Comparison of ENCODE assay signal across 7 mouse cellular contexts in genomic region chr10:120208575-120209538, GRCm38 (mm10). TPM values are rescaled to one million over a fixed set of nuclear protein-coding genes. Genes with fewer than 3 reads are reported as not detected.
DNase-seq lines count a peak whose midpoint lies in the region; ATAC-seq and TF ChIP-seq lines count a peak whose summit lies in the region.

No protein-coding gene starts in this region.

- DNase-seq in adrenal gland, postnatal 25 days: peak; percentile 89
- DNase-seq in heart, adult 2 months: peak; percentile 88 to 91
- peak; percentile 96 for DNase-seq in kidney, adult 2 months
- DNase-seq in limb, embryonic 11.5 days (ENCODE audit: low spot score): peak; percentile 94
- peak; percentile 71 for DNase-seq in spleen, adult 12 weeks (ENCODE audit: low spot score)

- H3K27ac ChIP-seq in embryonic facial prominence, embryonic 13.5 days: no peak overlapping the region
- peak overlapping the region; percentile 81 for H3K27ac ChIP-seq in heart, adult 2 months
- peak overlapping the region; percentile 62 for H3K27ac ChIP-seq in kidney, adult 2 months (ENCODE audit: insufficient read depth, low read depth, low read length)
- H3K27ac ChIP-seq in limb, embryonic 11.5 days (replicated peaks; ENCODE audit: low read depth, low read length): no peak overlapping the region
- no peak overlapping the region for H3K27ac ChIP-seq in midbrain, embryonic 13.5 days

- no peaks in the 10 kb centered on the region for H3K9me3 ChIP-seq in embryonic facial prominence, embryonic 13.5 days
- no peaks in the 10 kb centered on the region for H3K9me3 ChIP-seq in limb, embryonic 11.5 days (ENCODE audit: control insufficient read depth, low read length)
- H3K9me3 ChIP-seq in midbrain, embryonic 13.5 days: 0 out of 2 replicates have a peak, but pooled peaks cover 6% of the 10 kb centered on the region

- TF ChIP-seq EP300 in heart, adult 2 months (IDR thresholded peaks at IDR 0.05; ENCODE audit: insufficient read depth, low read depth, low read length): peak; percentile 89; the same call in 1 of the 2 replicates

- H3K4me1 ChIP-seq in embryonic facial prominence, embryonic 13.5 days: peaks cover 9% of the 10 kb centered on the region
- peaks cover 4% of the 10 kb centered on the region; the same call in 1 of the 2 replicates for H3K4me1 ChIP-seq in heart, adult 2 months (ENCODE audit: control insufficient read depth, insufficient read depth, low read length)
- peaks cover 13% of the 10 kb centered on the region; the same call in 1 of the 2 replicates for H3K4me1 ChIP-seq in kidney, adult 2 months (ENCODE audit: control insufficient read depth, insufficient read depth, low read length)
- H3K4me1 ChIP-seq in limb, embryonic 11.5 days (ENCODE audit: control insufficient read depth, insufficient read depth, low read length): 0 out of 2 replicates have a peak, but pooled peaks cover 2% of the 10 kb centered on the region
- H3K4me1 ChIP-seq in midbrain, embryonic 13.5 days (replicated peaks): peaks cover 10% of the 10 kb centered on the region

- 4% methylated on average over 53 of the region's 53 CpGs for WGBS in embryonic facial prominence, embryonic 13.5 days
- WGBS in heart, adult 2 months: 2% methylated on average over 53 of the region's 53 CpGs
- WGBS in kidney, adult 2 months: under 1% methylated on average over 53 of the region's 53 CpGs
- WGBS in limb, embryonic 11.5 days: 5% methylated on average over 53 of the region's 53 CpGs
- WGBS in midbrain, embryonic 13.5 days: 5% methylated on average over 53 of the region's 53 CpGs

- H3K27me3 ChIP-seq in embryonic facial prominence, embryonic 13.5 days: no peaks in the 10 kb centered on the region
- no peaks in the 10 kb centered on the region for H3K27me3 ChIP-seq in heart, adult 2 months (ENCODE audit: control insufficient read depth, insufficient read depth, low read length)
- no peaks in the 10 kb centered on the region for H3K27me3 ChIP-seq in kidney, adult 2 months (replicated peaks; ENCODE audit: control insufficient read depth, insufficient read depth, low read length)
- no peaks in the 10 kb centered on the region for H3K27me3 ChIP-seq in limb, embryonic 11.5 days (ENCODE audit: control insufficient read depth, insufficient read depth, low read length)
- H3K27me3 ChIP-seq in midbrain, embryonic 13.5 days: 0 out of 2 replicates have a peak, but pooled peaks cover 2% of the 10 kb centered on the region

- H3K79me2 ChIP-seq in heart, adult 2 months (replicated peaks; ENCODE audit: control insufficient read depth, insufficient read depth, low read length): 0 out of 2 replicates have a peak, but pooled peaks cover 2% of the 10 kb centered on the region

- intact Hi-C loops in heart, adult 2 months (cut with DNase I): loop anchor here (1.0 kb wide), 1 partner anchor 16 kb away; no protein-coding TSS in a partner anchor

- TF ChIP-seq POLR2A in heart, adult 2 months (IDR thresholded peaks at IDR 0.05; ENCODE audit: insufficient read depth, low read depth, low read length): peak; percentile 58; the same call in 1 of the 2 replicates
- peak; percentile 72 for TF ChIP-seq POLR2A in kidney, adult 2 months (IDR thresholded peaks at IDR 0.05; ENCODE audit: low read depth, low read length)

- TF ChIP-seq CTCF in heart, adult 2 months (IDR thresholded peaks at IDR 0.05): peak; percentile 64
- TF ChIP-seq CTCF in kidney, adult 2 months (conservative IDR thresholded peaks at IDR 0.05; ENCODE audit: insufficient read depth, insufficient read length, low read depth, low read length): peak; percentile 44; the same call in 1 of the 2 replicates

- peak overlapping the region; percentile 97 for H3K4me3 ChIP-seq in embryonic facial prominence, embryonic 13.5 days
- peak overlapping the region; percentile 94 for H3K4me3 ChIP-seq in heart, adult 2 months
- peak overlapping the region; percentile 89 for H3K4me3 ChIP-seq in kidney, adult 2 months (ENCODE audit: insufficient read depth, low read depth, low read length)
- peak overlapping the region; percentile 92 for H3K4me3 ChIP-seq in limb, embryonic 11.5 days (ENCODE audit: low read depth, low read length)
- peak overlapping the region; percentile 97 for H3K4me3 ChIP-seq in midbrain, embryonic 13.5 days (replicated peaks)

- peak overlapping the region; percentile 84 for H3K9ac ChIP-seq in embryonic facial prominence, embryonic 13.5 days
- H3K9ac ChIP-seq in heart, adult 2 months (ENCODE audit: low read depth, low read length): peak overlapping the region; percentile 91
- H3K9ac ChIP-seq in limb, embryonic 11.5 days (ENCODE audit: low read length): peak overlapping the region; percentile 67
- peak overlapping the region; percentile 87 for H3K9ac ChIP-seq in midbrain, embryonic 13.5 days (replicated peaks)

- peaks cover 10% of the 10 kb centered on the region; the same call in 1 of the 2 replicates for H3K36me3 ChIP-seq in embryonic facial prominence, embryonic 13.5 days
- H3K36me3 ChIP-seq in heart, adult 2 months (ENCODE audit: control insufficient read depth, insufficient read depth, low read length): no peaks in the 10 kb centered on the region; the same call in 1 of the 2 replicates
- no peaks in the 10 kb centered on the region; the same call in 1 of the 2 replicates for H3K36me3 ChIP-seq in kidney, adult 2 months (ENCODE audit: control insufficient read depth, insufficient read depth, low read length)
- H3K36me3 ChIP-seq in limb, embryonic 11.5 days (ENCODE audit: control insufficient read depth, insufficient read depth, low read length): no peaks in the 10 kb centered on the region
- no peaks in the 10 kb centered on the region; the same call in 1 of the 2 replicates for H3K36me3 ChIP-seq in midbrain, embryonic 13.5 days

- ATAC-seq in embryonic facial prominence, embryonic 13.5 days (ENCODE audit: insufficient number of reproducible peaks, insufficient read depth, low FRiP score, low TSS enrichment, low read depth): peak; percentile 76
- ATAC-seq in limb, embryonic 11.5 days (ENCODE audit: insufficient number of reproducible peaks, low FRiP score, low TSS enrichment, low read depth): peak; percentile 78
- ATAC-seq in midbrain, embryonic 13.5 days: peak; percentile 93

- peak overlapping the region; percentile 80 for H3K4me2 ChIP-seq in embryonic facial prominence, embryonic 13.5 days
- H3K4me2 ChIP-seq in limb, embryonic 11.5 days (ENCODE audit: low read depth, severe bottlenecking): peak overlapping the region; percentile 76
- peak overlapping the region; percentile 74 for H3K4me2 ChIP-seq in midbrain, embryonic 13.5 days (replicated peaks)

RNA-seq across cellular contexts. Expression of gene Irak3, which starts 6.9 kb away (rescaled TPM):
- total RNA-seq in adrenal gland, postnatal 25 days (2021): 3.2 and 4.6 TPM in 2 replicates
- 2.0 and 2.3 TPM in 2 replicates for polyA plus RNA-seq in embryonic facial prominence, embryonic 13.5 days (2015; fragmentation: Nextera tagmentation; extraction: Ambion mirVana)
- total RNA-seq in heart, adult 2 months (2021): 1 to 10 TPM; 3.0 to 3.7 TPM
- 2.6 and 3.7 TPM in 2 replicates for polyA plus RNA-seq in heart, adult 2 months (2012; rRNA removed)
- 1.5 and 2.1 TPM in 2 replicates for polyA plus RNA-seq in kidney, adult 2 months (2012; rRNA removed)
- polyA plus RNA-seq in limb, embryonic 11.5 days (2014; fragmentation: Nextera tagmentation; extraction: Ambion mirVana): 0.63 and 0.91 TPM in 2 replicates
- 0.24 and 0.36 TPM in 2 replicates for polyA plus RNA-seq in midbrain, embryonic 13.5 days (2015; fragmentation: Nextera tagmentation; extraction: Ambion mirVana)

RNA-seq across cellular contexts. Expression of gene Tmbim4, which starts 7.5 kb away (rescaled TPM):
- total RNA-seq in adrenal gland, postnatal 25 days (2021): 141 and 150 TPM in 2 replicates
- 83.3 and 86.4 TPM in 2 replicates for polyA plus RNA-seq in embryonic facial prominence, embryonic 13.5 days (2015; fragmentation: Nextera tagmentation; extraction: Ambion mirVana)
- total RNA-seq in heart, adult 2 months (2021): 100 to 1,000 TPM in 1 of 2 experiments, 10 to 100 TPM in 1; 91.9 to 112 TPM
- 194 and 239 TPM in 2 replicates for polyA plus RNA-seq in heart, adult 2 months (2012; rRNA removed)
- 1,062 and 1,273 TPM in 2 replicates for polyA plus RNA-seq in kidney, adult 2 months (2012; rRNA removed)
- 66.2 and 73.9 TPM in 2 replicates for polyA plus RNA-seq in limb, embryonic 11.5 days (2014; fragmentation: Nextera tagmentation; extraction: Ambion mirVana)
- 95.0 and 98.6 TPM in 2 replicates for polyA plus RNA-seq in midbrain, embryonic 13.5 days (2015; fragmentation: Nextera tagmentation; extraction: Ambion mirVana)

RNA-seq across cellular contexts. Expression of gene Llph, which starts 18.0 kb away (rescaled TPM):
- 28.2 and 40.9 TPM in 2 replicates for total RNA-seq in adrenal gland, postnatal 25 days (2021)
- polyA plus RNA-seq in embryonic facial prominence, embryonic 13.5 days (2015; fragmentation: Nextera tagmentation; extraction: Ambion mirVana): 52.2 and 54.6 TPM in 2 replicates
- total RNA-seq in heart, adult 2 months (2021): 1 to 10 TPM; 8.5 to 8.8 TPM
- 4.5 and 5.4 TPM in 2 replicates for polyA plus RNA-seq in heart, adult 2 months (2012; rRNA removed)
- polyA plus RNA-seq in kidney, adult 2 months (2012; rRNA removed): 5.9 and 9.5 TPM in 2 replicates
- 64.1 and 68.8 TPM in 2 replicates for polyA plus RNA-seq in limb, embryonic 11.5 days (2014; fragmentation: Nextera tagmentation; extraction: Ambion mirVana)
- 45.5 and 46.7 TPM in 2 replicates for polyA plus RNA-seq in midbrain, embryonic 13.5 days (2015; fragmentation: Nextera tagmentation; extraction: Ambion mirVana)

Comparison
In these comparisons a context has a peak if more than half of its experiments do, and no peak if none do; other contexts are left out.
1. H3K27ac ChIP-seq: peak in heart, adult 2 months (single experiment) and kidney, adult 2 months (single experiment); none in embryonic facial prominence, embryonic 13.5 days (single experiment), limb, embryonic 11.5 days (single experiment) and midbrain, embryonic 13.5 days (single experiment).
2. Peak in every context shown above with its lines, with median percentiles within 50 percentile points of each other: DNase-seq, ATAC-seq, H3K4me2 ChIP-seq, H3K4me3 ChIP-seq and H3K9ac ChIP-seq.